Mouse (Mus musculus): Measurements from ENCODE around the gene Amot. TPM values are rescaled to one million over a fixed set of nuclear protein-coding genes. Genes with fewer than 3 reads are reported as not detected.

The Amot gene
- polyA plus RNA-seq, 1 experiment from 2014 or later = 25.9 TPM

- H3K36me3 ChIP-seq = no peaks in the 10 kb centered on the region
- H3K4me1 ChIP-seq = no peaks in the 10 kb centered on the region
- no peaks in the 10 kb centered on the region; the same call in 1 of the 2 replicates for H3K27me3 ChIP-seq
- no peak for ATAC-seq (ENCODE audit: low FRiP score)
- H3K4me2 ChIP-seq (replicated peaks) = no peak overlapping the region
- no peak overlapping the region for H3K9ac ChIP-seq
- no peak overlapping the region for H3K4me3 ChIP-seq
- no peaks in the 10 kb centered on the region for H3K9me3 ChIP-seq (replicated peaks)
- 68% methylated on average over 4 of the region's 4 CpGs for WGBS
- H3K27ac ChIP-seq = no peak overlapping the region
Measured at GRCm38 (mm10) chrX:145406052-145406451, 98.9 kb downstream of the Amot start.

DNA sequence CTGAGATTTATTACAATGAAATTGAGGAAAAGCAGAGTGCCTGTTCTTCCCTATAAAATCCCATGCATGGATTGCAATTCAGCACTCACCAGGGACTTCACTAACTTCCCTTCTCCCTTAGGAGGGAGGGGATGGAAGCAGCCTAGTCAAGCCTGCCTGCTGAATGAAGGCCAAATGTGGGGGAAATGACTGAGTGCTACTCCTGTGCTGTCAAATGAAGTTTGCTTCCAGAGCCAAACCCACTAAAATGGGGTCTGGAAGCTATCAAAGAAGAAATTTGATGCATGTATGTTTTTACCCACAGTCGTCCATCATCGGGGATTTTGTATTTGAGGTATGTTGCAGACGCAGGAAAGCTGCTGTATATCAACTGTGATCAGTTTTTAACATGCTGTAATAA, 103.1 kb downstream of the Amot start:
- WGBS = 78% methylated on average over 3 of the region's 3 CpGs
- Histone ChIP-seq H3K9me3 (replicated peaks) (no peaks in the 10 kb centered on the region), H3K9ac (no peak overlapping the region), H3K4me3 (no peak overlapping the region), H3K27me3 (no peaks in the 10 kb centered on the region), H3K27ac (no peak overlapping the region), H3K4me1 (no peaks in the 10 kb centered on the region), H3K4me2 (replicated peaks) (no peak overlapping the region), H3K36me3 (no peaks in the 10 kb centered on the region)
- ATAC-seq (ENCODE audit: low FRiP score) = no peak

GRCm38 (mm10) chrX:145399236-145399635, 105.7 kb downstream of the Amot start:
- Histone ChIP-seq H3K9me3 (replicated peaks) (no peaks in the 10 kb centered on the region), H3K36me3 (no peaks in the 10 kb centered on the region), H3K4me3 (no peak overlapping the region), H3K4me2 (replicated peaks) (no peak overlapping the region), H3K9ac (no peak overlapping the region), H3K27me3 (no peaks in the 10 kb centered on the region), H3K4me1 (no peaks in the 10 kb centered on the region), H3K27ac (no peak overlapping the region)
- WGBS = 21% methylated on average over 1 of the region's 1 CpGs
- ATAC-seq (ENCODE audit: low FRiP score) = no peak

Other genes starting within 250 kb of the Amot start
- 0.40 and 0.65 TPM in 2 replicates for gene Lhfpl1, start 156.1 kb downstream of the Amot start, polyA plus RNA-seq (2016; fragmentation: Nextera tagmentation; extraction: Ambion mirVana)